10 mouse cellular contexts compared by ENCODE assay signal in the genomic region with DNA sequence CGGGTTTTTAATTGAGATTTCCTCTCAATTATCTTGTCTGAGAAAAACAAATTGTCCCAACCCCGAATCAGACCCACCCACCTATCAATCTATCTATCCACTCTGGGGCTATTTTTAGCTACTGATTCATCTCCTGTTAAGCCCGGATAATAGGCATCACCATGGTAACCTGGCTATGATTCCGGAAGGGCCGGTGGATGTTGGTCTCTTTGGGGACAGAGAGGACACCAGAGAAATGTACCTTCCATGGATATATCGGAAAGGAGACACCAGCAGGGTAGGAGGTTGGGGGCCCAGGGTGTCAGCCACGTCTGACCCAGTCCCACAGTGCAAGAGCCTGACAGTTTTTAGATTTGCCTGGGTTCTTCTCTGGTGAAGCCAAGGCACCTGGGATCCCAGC. TPM values are rescaled to one million over a fixed set of nuclear protein-coding genes. Genes with fewer than 3 reads are reported as not detected.
A peak's percentile ranks its signal among the peaks of the same experiment; 100 is the strongest.
DNase-seq lines count a peak whose midpoint lies in the region; ATAC-seq and TF ChIP-seq lines count a peak whose summit lies in the region.
"Had no signal": no experiment of that assay in that cellular context is flagged by ENCODE, and none has a peak within 500 bp of the region (broad histone marks: within the 10 kb centered on the region; RNA-seq: fewer than 3 reads in every experiment).

No protein-coding gene starts in this region.

- peak; percentile 62 to 68 for DNase-seq in cerebellum, postnatal 10 days
- no peak for DNase-seq in cerebellum, adult 8-10 months
- DNase-seq in ovary, postnatal 36 days (ENCODE audit: low spot score): peak; percentile 2
- no peak for DNase-seq in ovary, adult 18-20 months (ENCODE audit: low spot score)
- DNase-seq in stomach, postnatal 0 days (ENCODE audit: low spot score): no peak
- no peak for DNase-seq in kidney, postnatal 36 days
- DNase-seq: thymus, postnatal 36 days had no signal

- H3K27me3 ChIP-seq in limb, embryonic 15.5 days: no peaks in the 10 kb centered on the region
- H3K27me3 ChIP-seq in stomach, postnatal 0 days (ENCODE audit: control insufficient read depth, insufficient read depth, low read length): no peaks in the 10 kb centered on the region
- H3K27me3 ChIP-seq: limb, embryonic 13.5 days had no signal

- H3K4me1 ChIP-seq in limb, embryonic 15.5 days: peaks cover 33% of the 10 kb centered on the region
- peaks cover 4% of the 10 kb centered on the region; the same call in 1 of the 2 replicates for H3K4me1 ChIP-seq in stomach, postnatal 0 days (replicated peaks; ENCODE audit: control insufficient read depth, insufficient read depth)

- no peak overlapping the region for H3K4me2 ChIP-seq in limb, embryonic 15.5 days
- H3K4me2 ChIP-seq in stomach, postnatal 0 days (replicated peaks; ENCODE audit: low read depth): no peak overlapping the region
- H3K4me2 ChIP-seq: limb, embryonic 13.5 days had no signal

- 38% methylated on average over 7 of the region's 7 CpGs for WGBS in limb, embryonic 15.5 days
- WGBS in stomach, postnatal 0 days: 24% methylated on average over 7 of the region's 7 CpGs

- TF ChIP-seq EP300 in stomach, postnatal 0 days (optimal IDR thresholded peaks at IDR 0.05): no peak

- no peaks in the 10 kb centered on the region for H3K36me3 ChIP-seq in limb, embryonic 15.5 days
- no peaks in the 10 kb centered on the region for H3K36me3 ChIP-seq in stomach, postnatal 0 days (ENCODE audit: control insufficient read depth, insufficient read depth, low read length)
- H3K36me3 ChIP-seq: limb, embryonic 13.5 days had no signal

- H3K9ac ChIP-seq in limb, embryonic 15.5 days: no peak overlapping the region
- H3K9ac ChIP-seq in stomach, postnatal 0 days (ENCODE audit: low read length): 0 out of 2 replicates have a peak overlapping the region, but pooled peaks have one; percentile 4
- H3K9ac ChIP-seq: limb, embryonic 13.5 days had no signal

- peak overlapping the region; percentile 57; the same call in 1 of the 2 replicates for H3K27ac ChIP-seq in limb, embryonic 15.5 days
- H3K27ac ChIP-seq in stomach, postnatal 0 days (replicated peaks): peak overlapping the region; percentile 49; the same call in 1 of the 2 replicates
- H3K27ac ChIP-seq: limb, embryonic 13.5 days had no signal

- no peak overlapping the region for H3K4me3 ChIP-seq in limb, embryonic 15.5 days
- no peak overlapping the region for H3K4me3 ChIP-seq in stomach, postnatal 0 days (ENCODE audit: low read depth, low read length)
- H3K4me3 ChIP-seq: limb, embryonic 13.5 days had no signal

- TF ChIP-seq CTCF in stomach, postnatal 0 days (IDR thresholded peaks at IDR 0.05; ENCODE audit: low read depth): no peak

- H3K9me3 ChIP-seq in limb, embryonic 15.5 days: no peaks in the 10 kb centered on the region
- no peaks in the 10 kb centered on the region for H3K9me3 ChIP-seq in stomach, postnatal 0 days (ENCODE audit: control insufficient read depth, low read length)

- no peak for ATAC-seq in limb, embryonic 15.5 days (ENCODE audit: insufficient number of reproducible peaks, low FRiP score, low TSS enrichment, low read depth)
- ATAC-seq in stomach, postnatal 0 days (ENCODE audit: low FRiP score, low TSS enrichment): no peak
- no peak for ATAC-seq in CD4-positive, CD25-positive, alpha-beta regulatory T cell, adult 4 months

RNA-seq across cellular contexts. Expression of a gene that starts 18.2 kb away (rescaled TPM):
- 0.84 and 1.2 TPM in 2 replicates for polyA plus RNA-seq in limb, embryonic 15.5 days (2015; fragmentation: Nextera tagmentation; extraction: Ambion mirVana)
- polyA plus RNA-seq in stomach, postnatal 0 days (2015; fragmentation: Nextera tagmentation; extraction: Ambion mirVana): 1.4 TPM in 2 replicates
- polyA plus RNA-seq in CD4-positive, CD25-positive, alpha-beta regulatory T cell, adult 4 months (2017; shearing (Covaris generic)): 1 to 10 TPM; 1.0 to 2.7 TPM

RNA-seq across cellular contexts. Expression of a gene that starts 22.7 kb away (rescaled TPM):
- polyA plus RNA-seq in limb, embryonic 15.5 days (2015; fragmentation: Nextera tagmentation; extraction: Ambion mirVana): 41.0 and 41.7 TPM in 2 replicates
- polyA plus RNA-seq in stomach, postnatal 0 days (2015; fragmentation: Nextera tagmentation; extraction: Ambion mirVana): 7.8 and 9.3 TPM in 2 replicates
- under 1 TPM in 1 of 2 experiments, not detected in 1; 0.42 TPM for polyA plus RNA-seq in CD4-positive, CD25-positive, alpha-beta regulatory T cell, adult 4 months (2017; shearing (Covaris generic))

RNA-seq across cellular contexts. Expression of a gene that starts 33.3 kb away (rescaled TPM):
- polyA plus RNA-seq in limb, embryonic 15.5 days (2015; fragmentation: Nextera tagmentation; extraction: Ambion mirVana): 1,386 and 1,581 TPM in 2 replicates
- polyA plus RNA-seq in stomach, postnatal 0 days (2015; fragmentation: Nextera tagmentation; extraction: Ambion mirVana): 1,460 and 1,506 TPM in 2 replicates
- polyA plus RNA-seq in CD4-positive, CD25-positive, alpha-beta regulatory T cell, adult 4 months (2017; shearing (Covaris generic)): 1,000 to 10,000 TPM; 2,671 to 2,712 TPM

RNA-seq across cellular contexts. Expression of a gene that starts 50.6 kb away (rescaled TPM):
- 6.9 and 9.0 TPM in 2 replicates for polyA plus RNA-seq in limb, embryonic 15.5 days (2015; fragmentation: Nextera tagmentation; extraction: Ambion mirVana)
- 10.0 and 13.6 TPM in 2 replicates for polyA plus RNA-seq in stomach, postnatal 0 days (2015; fragmentation: Nextera tagmentation; extraction: Ambion mirVana)
- not detected for polyA plus RNA-seq in CD4-positive, CD25-positive, alpha-beta regulatory T cell, adult 4 months (2017; shearing (Covaris generic))

Comparison
In these comparisons a context has a peak if more than half of its experiments do, and no peak if none do; other contexts are left out.
1. DNase-seq: peak in cerebellum, postnatal 10 days (2 of 2) and ovary, postnatal 36 days (single experiment); none in cerebellum, adult 8-10 months (single experiment), ovary, adult 18-20 months (single experiment), stomach, postnatal 0 days (single experiment) and kidney, postnatal 36 days (0 of 2).